Mouse (Mus musculus): Measurements from ENCODE around the gene Gucy2e. TPM values are rescaled to one million over a fixed set of nuclear protein-coding genes. Genes with fewer than 3 reads are reported as not detected.

Gucy2e gene
- not detected for polyA plus RNA-seq (2014; fragmentation: Illumina TruSeq; extraction: RNeasy Lipid Tissue Mini Kit (QIAGEN cat#74804); ENCODE audit: low read depth, low replicate concordance)

GRCm38 (mm10) chr11:69236926-69237260, at the start of gene Gucy2e:
TSS of gene Gucy2e (minus strand) at chr11:69237036.

GRCm38 (mm10) chr11:69197743-69198142, 39.1 kb downstream of the Gucy2e start, which contains the start of gene Alox8:
TSS of gene Alox8 (minus strand) at chr11:69197843.

Other genes with a start within 250 kb of the Gucy2e start
- gene Pfas, start 228.6 kb downstream of the Gucy2e start, polyA plus RNA-seq (2014; fragmentation: Illumina TruSeq; extraction: RNeasy Lipid Tissue Mini Kit (QIAGEN cat#74804); ENCODE audit: low read depth, low replicate concordance) = 2.6 TPM
- 1.1 TPM for gene Ctc1, start 221.1 kb downstream of the Gucy2e start, polyA plus RNA-seq (2014; fragmentation: Illumina TruSeq; extraction: RNeasy Lipid Tissue Mini Kit (QIAGEN cat#74804); ENCODE audit: low read depth, low replicate concordance)
- gene Aurkb, start 191.4 kb downstream of the Gucy2e start, polyA plus RNA-seq (2014; fragmentation: Illumina TruSeq; extraction: RNeasy Lipid Tissue Mini Kit (QIAGEN cat#74804); ENCODE audit: low read depth, low replicate concordance) = not detected
- 1.4 TPM for gene Borcs6, start 177.3 kb downstream of the Gucy2e start, polyA plus RNA-seq (2014; fragmentation: Illumina TruSeq; extraction: RNeasy Lipid Tissue Mini Kit (QIAGEN cat#74804); ENCODE audit: low read depth, low replicate concordance)
- gene Tmem107, start 166.2 kb downstream of the Gucy2e start, polyA plus RNA-seq (2014; fragmentation: Illumina TruSeq; extraction: RNeasy Lipid Tissue Mini Kit (QIAGEN cat#74804); ENCODE audit: low read depth, low replicate concordance) = 0.61 TPM
- 23.6 TPM for gene Vamp2, start 148.5 kb downstream of the Gucy2e start, polyA plus RNA-seq (2014; fragmentation: Illumina TruSeq; extraction: RNeasy Lipid Tissue Mini Kit (QIAGEN cat#74804); ENCODE audit: low read depth, low replicate concordance)
- gene Per1, start 141.8 kb downstream of the Gucy2e start, polyA plus RNA-seq (2014; fragmentation: Illumina TruSeq; extraction: RNeasy Lipid Tissue Mini Kit (QIAGEN cat#74804); ENCODE audit: low read depth, low replicate concordance) = 0.16 TPM
- not detected for gene Hes7, start 116.6 kb downstream of the Gucy2e start, polyA plus RNA-seq (2014; fragmentation: Illumina TruSeq; extraction: RNeasy Lipid Tissue Mini Kit (QIAGEN cat#74804); ENCODE audit: low read depth, low replicate concordance)
- not detected for gene 9130213A22Rik, start 114.4 kb downstream of the Gucy2e start, polyA plus RNA-seq (2014; fragmentation: Illumina TruSeq; extraction: RNeasy Lipid Tissue Mini Kit (QIAGEN cat#74804); ENCODE audit: low read depth, low replicate concordance)
- not detected for gene Aloxe3, start 111.1 kb downstream of the Gucy2e start, polyA plus RNA-seq (2014; fragmentation: Illumina TruSeq; extraction: RNeasy Lipid Tissue Mini Kit (QIAGEN cat#74804); ENCODE audit: low read depth, low replicate concordance)
- not detected for gene Alox12b, start 80.0 kb downstream of the Gucy2e start, polyA plus RNA-seq (2014; fragmentation: Illumina TruSeq; extraction: RNeasy Lipid Tissue Mini Kit (QIAGEN cat#74804); ENCODE audit: low read depth, low replicate concordance)
- not detected for gene Alox8, start 39.2 kb downstream of the Gucy2e start, polyA plus RNA-seq (2014; fragmentation: Illumina TruSeq; extraction: RNeasy Lipid Tissue Mini Kit (QIAGEN cat#74804); ENCODE audit: low read depth, low replicate concordance)
- gene Cntrob, start 86.7 kb upstream of the Gucy2e start, polyA plus RNA-seq (2014; fragmentation: Illumina TruSeq; extraction: RNeasy Lipid Tissue Mini Kit (QIAGEN cat#74804); ENCODE audit: low read depth, low replicate concordance) = 4.0 TPM
- 52.4 TPM for gene Trappc1, start 86.9 kb upstream of the Gucy2e start, polyA plus RNA-seq (2014; fragmentation: Illumina TruSeq; extraction: RNeasy Lipid Tissue Mini Kit (QIAGEN cat#74804); ENCODE audit: low read depth, low replicate concordance)
- not detected for gene Kcnab3, start 89.2 kb upstream of the Gucy2e start, polyA plus RNA-seq (2014; fragmentation: Illumina TruSeq; extraction: RNeasy Lipid Tissue Mini Kit (QIAGEN cat#74804); ENCODE audit: low read depth, low replicate concordance)
- gene Rnf227, start 103.4 kb upstream of the Gucy2e start, polyA plus RNA-seq (2014; fragmentation: Illumina TruSeq; extraction: RNeasy Lipid Tissue Mini Kit (QIAGEN cat#74804); ENCODE audit: low read depth, low replicate concordance) = 0.79 TPM
- gene Chd3, start 132.4 kb upstream of the Gucy2e start, polyA plus RNA-seq (2014; fragmentation: Illumina TruSeq; extraction: RNeasy Lipid Tissue Mini Kit (QIAGEN cat#74804); ENCODE audit: low read depth, low replicate concordance) = 19.3 TPM
- 5.9 TPM for gene Naa38, start 158.5 kb upstream of the Gucy2e start, polyA plus RNA-seq (2014; fragmentation: Illumina TruSeq; extraction: RNeasy Lipid Tissue Mini Kit (QIAGEN cat#74804); ENCODE audit: low read depth, low replicate concordance)
- 31.9 TPM for gene Cyb5d1, start 158.6 kb upstream of the Gucy2e start, polyA plus RNA-seq (2014; fragmentation: Illumina TruSeq; extraction: RNeasy Lipid Tissue Mini Kit (QIAGEN cat#74804); ENCODE audit: low read depth, low replicate concordance)
- gene Tmem88, start 161.2 kb upstream of the Gucy2e start, polyA plus RNA-seq (2014; fragmentation: Illumina TruSeq; extraction: RNeasy Lipid Tissue Mini Kit (QIAGEN cat#74804); ENCODE audit: low read depth, low replicate concordance) = not detected
- gene Kdm6b, start 176.6 kb upstream of the Gucy2e start, polyA plus RNA-seq (2014; fragmentation: Illumina TruSeq; extraction: RNeasy Lipid Tissue Mini Kit (QIAGEN cat#74804); ENCODE audit: low read depth, low replicate concordance) = 1.9 TPM

All from liver, adult 10 weeks (tissue).